Mouse (Mus musculus): ENCODE measurements around the gene Ephb4.

Ephb4 gene

GRCm38 (mm10) chr5:137374521-137375080 lies 24.7 kb downstream of the Ephb4 start:
- no peak for DNase-seq

GRCm38 (mm10) chr5:137375627-137376026 lies 25.7 kb downstream of the Ephb4 start:
- DNase-seq, result no peak

GRCm38 (mm10) chr5:137376198-137376597 lies 26.3 kb downstream of the Ephb4 start:
- DNase-seq, result no peak

- DNase-seq, result no peak
These were observed 26.8 kb downstream of the Ephb4 start for GRCm38 (mm10) chr5:137376722-137377121.

- no peak for DNase-seq
These were observed 27.3 kb downstream of the Ephb4 start for GRCm38 (mm10) chr5:137377176-137377575.

- DNase-seq, result no peak
These were observed 27.7 kb downstream of the Ephb4 start for GRCm38 (mm10) chr5:137377603-137378002.

GRCm38 (mm10) chr5:137381152-137381551 lies 31.2 kb downstream of the Ephb4 start:
- DNase-seq, result peak; percentile 24

GRCm38 (mm10) chr5:137383441-137383840 lies 33.5 kb downstream of the Ephb4 start:
- DNase-seq, result no peak

GRCm38 (mm10) chr5:137386712-137387111 lies 36.8 kb downstream of the Ephb4 start:
- DNase-seq, result no peak

GRCm38 (mm10) chr5:137391641-137392040 lies 41.7 kb downstream of the Ephb4 start:
- no peak for DNase-seq

GRCm38 (mm10) chr5:137394456-137394855 lies 44.5 kb downstream of the Ephb4 start:
- DNase-seq, result no peak

GRCm38 (mm10) chr5:137404081-137404480 lies 54.2 kb downstream of the Ephb4 start:
- DNase-seq, result no peak

- no peak for DNase-seq
These were observed 59.5 kb downstream of the Ephb4 start for GRCm38 (mm10) chr5:137409451-137409850.

- no peak for DNase-seq
These were observed 60.2 kb downstream of the Ephb4 start for GRCm38 (mm10) chr5:137410066-137410465.

- DNase-seq, result no peak
These were observed 60.6 kb downstream of the Ephb4 start for GRCm38 (mm10) chr5:137410549-137410948.

GRCm38 (mm10) chr5:137411235-137411634 lies 61.3 kb downstream of the Ephb4 start:
- DNase-seq, result no peak

- no peak for DNase-seq
These were observed 64.3 kb downstream of the Ephb4 start for GRCm38 (mm10) chr5:137414253-137414652.

- DNase-seq, result no peak
These were observed 69.2 kb downstream of the Ephb4 start for GRCm38 (mm10) chr5:137419105-137419504.

- no peak for DNase-seq
These were observed 69.9 kb downstream of the Ephb4 start for GRCm38 (mm10) chr5:137419841-137420240.

GRCm38 (mm10) chr5:137425648-137426047 lies 75.7 kb downstream of the Ephb4 start:
- no peak for DNase-seq

Data from cerebellum, adult 11-12 months (tissue).